8 mouse cellular contexts compared by ENCODE assay signal in the genomic region with DNA sequence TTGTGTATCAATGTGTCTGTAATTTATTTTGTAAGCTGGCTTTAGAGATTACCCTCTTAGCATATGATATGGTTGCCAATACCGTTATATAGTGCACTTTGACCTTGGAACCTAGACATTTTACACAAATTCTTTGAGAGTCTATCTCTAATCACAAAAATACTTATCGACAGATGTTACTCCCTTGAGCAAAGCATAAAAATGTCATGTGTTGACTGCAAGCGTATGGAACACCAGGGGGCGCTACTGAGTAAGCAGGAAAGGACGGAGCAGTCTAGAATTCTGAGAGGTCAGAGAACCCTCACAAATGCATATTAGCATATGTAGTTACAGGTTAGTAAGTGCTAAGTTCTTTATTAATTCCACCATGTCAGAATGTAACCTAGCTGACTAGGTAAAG. TPM values are rescaled to one million over a fixed set of nuclear protein-coding genes. Genes with fewer than 3 reads are reported as not detected.
DNase-seq lines count a peak whose midpoint lies in the region; ATAC-seq and TF ChIP-seq lines count a peak whose summit lies in the region.

No protein-coding gene starts in this region.

- no peaks in the 10 kb centered on the region for H3K9me3 ChIP-seq in liver, embryonic 12.5 days (replicated peaks)
- H3K9me3 ChIP-seq in neural tube, embryonic 14.5 days (ENCODE audit: control insufficient read depth, low read length) = no peaks in the 10 kb centered on the region

- POLR2A ChIA-PET in Patski (lab: Charles Lee) = interaction anchor here (0.7 to 1.2 kb wide), 3 partner anchors 109 to 1054 kb away, joined by 3 to 4 read pairs (median 4); no protein-coding TSS in a partner anchor

- in situ Hi-C loops in Patski (cut with MboI; ENCODE audit: low pct_unique_long_range_greater_than_20kb) = loop anchor here (5.0 to 25.0 kb wide), 5 partner anchors 35 to 1120 kb away; a partner anchor contains a TSS

- no peak overlapping the region for H3K9ac ChIP-seq in liver, embryonic 12.5 days
- no peak overlapping the region for H3K9ac ChIP-seq in neural tube, embryonic 14.5 days (replicated peaks; ENCODE audit: low read depth, low read length)

- CTCF ChIA-PET in Patski (lab: Charles Lee) = interaction anchor here (0.7 to 8.4 kb wide), 11 partner anchors 18 to 147 kb away, joined by 3 to 118 read pairs (median 3); no protein-coding TSS in a partner anchor

- no peak overlapping the region for H3K27ac ChIP-seq in liver, embryonic 12.5 days
- H3K27ac ChIP-seq in neural tube, embryonic 14.5 days (ENCODE audit: low read depth, low read length) = no peak overlapping the region

- H3K4me3 ChIP-seq in liver, embryonic 12.5 days = no peak overlapping the region
- no peak overlapping the region for H3K4me3 ChIP-seq in neural tube, embryonic 14.5 days (ENCODE audit: low read depth, low read length)

- 7% methylated on average over 5 of the region's 5 CpGs for WGBS in liver, embryonic 12.5 days (ENCODE audit: insufficient replicate concordance)
- WGBS in neural tube, embryonic 14.5 days = 12% methylated on average over 5 of the region's 5 CpGs

- ATAC-seq in Patski = peak; percentile 42
- ATAC-seq in liver, embryonic 12.5 days = peak; percentile 31; the same call in 1 of the 2 replicates
- ATAC-seq in neural tube, embryonic 14.5 days (ENCODE audit: low read depth) = peak; percentile 42; the same call in 1 of the 2 replicates

- TF ChIP-seq CTCF in Patski (IDR thresholded peaks at IDR 0.05) = peak; percentile 81

- peak; percentile 83 to 85 for DNase-seq in B cell, adult 2 months
- no peak for DNase-seq in Patski (ENCODE audit: low read depth, low spot score)
- peak; percentile 92 to 96 for DNase-seq in cerebellum, postnatal 10 days
- peak; percentile 44 to 63 for DNase-seq in frontal cortex, postnatal 14 days (ENCODE audit: low spot score in 2 of 2)
- DNase-seq in kidney, postnatal 14 days = peak; percentile 77
- peak; percentile 63 for DNase-seq in thymus, postnatal 25 days

- no peaks in the 10 kb centered on the region for H3K27me3 ChIP-seq in Patski
- no peaks in the 10 kb centered on the region for H3K27me3 ChIP-seq in liver, embryonic 12.5 days (replicated peaks)
- H3K27me3 ChIP-seq in neural tube, embryonic 14.5 days (ENCODE audit: control insufficient read depth, insufficient read depth, low read length) = no peaks in the 10 kb centered on the region

- H3K36me3 ChIP-seq in liver, embryonic 12.5 days = peaks cover 65% of the 10 kb centered on the region
- peaks cover 25% of the 10 kb centered on the region for H3K36me3 ChIP-seq in neural tube, embryonic 14.5 days (ENCODE audit: control insufficient read depth, insufficient read depth, low read length)

- H3K4me1 ChIP-seq in liver, embryonic 12.5 days = peaks cover 23% of the 10 kb centered on the region
- H3K4me1 ChIP-seq in neural tube, embryonic 14.5 days (ENCODE audit: control insufficient read depth, insufficient read depth, low read length) = peaks cover 7% of the 10 kb centered on the region

- no peak overlapping the region for H3K4me2 ChIP-seq in liver, embryonic 12.5 days
- H3K4me2 ChIP-seq in neural tube, embryonic 14.5 days (ENCODE audit: low read depth, low read length) = no peak overlapping the region

RNA-seq across cellular contexts. Expression of a gene that starts 5.8 kb away (rescaled TPM):
- polyA plus RNA-seq in Patski (2021) = 628 TPM
- polyA plus RNA-seq in liver, embryonic 12.5 days (2016; fragmentation: Nextera tagmentation; extraction: Ambion mirVana) = 1,480 and 1,497 TPM in 2 replicates
- 1,040 and 1,059 TPM in 2 replicates for polyA plus RNA-seq in neural tube, embryonic 14.5 days (2014; fragmentation: Nextera tagmentation; extraction: Ambion mirVana)

RNA-seq across cellular contexts. Expression of a gene that starts 16.5 kb away (rescaled TPM):
- polyA plus RNA-seq in Patski (2021) = not detected
- not detected in 2 replicates for polyA plus RNA-seq in liver, embryonic 12.5 days (2016; fragmentation: Nextera tagmentation; extraction: Ambion mirVana)
- not detected in 2 replicates for polyA plus RNA-seq in neural tube, embryonic 14.5 days (2014; fragmentation: Nextera tagmentation; extraction: Ambion mirVana)
